Comparison of ENCODE assay signal across 21 mouse cellular contexts in the genomic region with DNA sequence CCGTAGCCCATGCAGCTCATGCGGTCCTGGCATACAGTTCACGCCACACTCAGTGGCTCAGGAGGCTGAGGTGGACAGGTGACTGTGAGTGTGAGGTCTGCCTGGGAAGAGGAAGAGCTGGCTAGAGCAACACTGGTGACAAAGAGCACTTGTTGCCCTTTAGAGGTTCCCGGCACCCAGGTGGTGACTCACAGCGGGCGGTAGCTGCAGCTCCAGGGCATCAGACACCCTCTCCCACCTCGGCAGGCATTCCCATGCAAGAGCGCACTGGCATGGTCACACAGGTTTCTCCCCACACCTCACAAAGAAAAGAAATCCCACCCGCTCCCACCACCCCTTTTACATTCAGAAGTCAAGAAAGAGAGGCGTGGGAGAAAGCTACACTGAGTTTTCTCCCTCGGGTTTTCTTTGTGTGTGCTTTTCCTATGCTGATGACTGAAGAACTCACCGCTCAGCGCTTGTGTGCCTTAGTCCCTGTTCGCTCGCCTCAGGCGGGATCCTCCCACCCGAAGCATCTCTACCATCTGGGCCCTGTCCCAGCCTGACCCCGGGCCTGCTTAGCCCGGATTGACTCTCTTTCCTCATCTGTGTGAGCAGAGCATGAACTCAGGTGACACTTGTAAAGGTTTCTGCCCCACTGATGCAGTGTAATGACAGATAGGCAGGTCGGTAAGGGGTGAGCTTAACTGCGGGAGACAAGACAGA. TPM values are rescaled to one million over a fixed set of nuclear protein-coding genes. Genes with fewer than 3 reads are reported as not detected.
A peak's percentile ranks its signal among the peaks of the same experiment; 100 is the strongest.
DNase-seq lines count a peak whose midpoint lies in the region; ATAC-seq and TF ChIP-seq lines count a peak whose summit lies in the region.
"Had no signal": no experiment of that assay in that cellular context is flagged by ENCODE, and none has a peak within 500 bp of the region (broad histone marks: within the 10 kb centered on the region; RNA-seq: fewer than 3 reads in every experiment).

No protein-coding gene starts in this region.

- H3K9ac ChIP-seq in forebrain, embryonic 16.5 days (replicated peaks; ENCODE audit: low read depth, low read length) = no peak overlapping the region
- H3K9ac ChIP-seq: embryonic facial prominence, embryonic 13.5 days; heart, embryonic 12.5 days; hindbrain, embryonic 14.5 days; intestine, embryonic 15.5 days had no signal

- TF ChIP-seq CTCF in layer of hippocampus, adult 2 months (conservative IDR thresholded peaks at IDR 0.05) = no peak

- peak overlapping the region; percentile 32; the same call in 1 of the 2 replicates for H3K27ac ChIP-seq in layer of hippocampus, adult 2 months
- no peak overlapping the region for H3K27ac ChIP-seq in forebrain, embryonic 16.5 days (ENCODE audit: low read length)
- H3K27ac ChIP-seq: embryonic facial prominence, embryonic 13.5 days; hindbrain, embryonic 10.5 days; hindbrain, embryonic 14.5 days; intestine, embryonic 15.5 days had no signal

- no peak overlapping the region for H3K4me2 ChIP-seq in forebrain, embryonic 16.5 days (ENCODE audit: low read length)
- H3K4me2 ChIP-seq: embryonic facial prominence, embryonic 13.5 days; heart, embryonic 12.5 days; hindbrain, embryonic 14.5 days; intestine, embryonic 15.5 days had no signal

- H3K36me3 ChIP-seq in forebrain, embryonic 16.5 days (ENCODE audit: control insufficient read depth, insufficient read depth) = peaks cover 18% of the 10 kb centered on the region

- DNase-seq in layer of hippocampus, adult 2 months (ENCODE audit: low spot score in 2 of 2) = no peak
- DNase-seq in layer of hippocampus, postnatal 10 days (ENCODE audit: low spot score in 2 of 2) = no peak
- peak; percentile 24 for DNase-seq in ES-CJ7 (ENCODE audit: low read depth, low spot score)
- DNase-seq in brain, adult 2 months (ENCODE audit: low read depth, low spot score) = peak; percentile 56
- DNase-seq in retina, postnatal 7 days (ENCODE audit: low read depth, low spot score) = peak; percentile 56
- DNase-seq in urinary bladder, postnatal 10 days (ENCODE audit: low spot score) = no peak
- no peak for DNase-seq in heart, adult 11 months
- DNase-seq: adrenal gland, postnatal 10 days; cerebellum, adult 11-12 months; cerebellum, adult 9-10 months; cerebellum, postnatal 25 days; gastrocnemius, postnatal 14 days had no signal

- H3K27me3 ChIP-seq in forebrain, embryonic 16.5 days (replicated peaks; ENCODE audit: control insufficient read depth, insufficient read depth, low read length) = no peaks in the 10 kb centered on the region
- H3K27me3 ChIP-seq: CH12.LX; embryonic facial prominence, embryonic 13.5 days; heart, embryonic 12.5 days; intestine, embryonic 15.5 days; Patski had no signal

- WGBS in forebrain, embryonic 16.5 days = 90% methylated on average over 21 of the region's 21 CpGs

- H3K9me3 ChIP-seq in forebrain, embryonic 16.5 days (ENCODE audit: control insufficient read depth, low read length) = no peaks in the 10 kb centered on the region
- H3K9me3 ChIP-seq: embryonic facial prominence, embryonic 13.5 days; heart, embryonic 12.5 days; hindbrain, embryonic 10.5 days; intestine, embryonic 15.5 days had no signal

- no peaks in the 10 kb centered on the region for H3K4me1 ChIP-seq in forebrain, embryonic 16.5 days (replicated peaks; ENCODE audit: control insufficient read depth, insufficient read depth, low read length)
- H3K4me1 ChIP-seq: embryonic facial prominence, embryonic 13.5 days; heart, embryonic 12.5 days; hindbrain, embryonic 10.5 days; intestine, embryonic 15.5 days had no signal

- ATAC-seq in forebrain, embryonic 16.5 days = no peak
- ATAC-seq: forebrain, embryonic 14.5 days; intestine, embryonic 15.5 days; Patski had no signal

- no peak overlapping the region for H3K4me3 ChIP-seq in layer of hippocampus, adult 2 months
- H3K4me3 ChIP-seq in forebrain, embryonic 16.5 days (replicated peaks; ENCODE audit: low read length) = no peak overlapping the region
- H3K4me3 ChIP-seq: embryonic facial prominence, embryonic 13.5 days; heart, embryonic 12.5 days; hindbrain, embryonic 10.5 days; intestine, embryonic 15.5 days had no signal

RNA-seq across cellular contexts. Expression of a gene that starts 45.6 kb away (rescaled TPM):
- total RNA-seq in layer of hippocampus, adult 2 months (2021) = 100 to 1,000 TPM; 280 to 298 TPM
- total RNA-seq in layer of hippocampus, postnatal 10 days (2021) = 100 to 1,000 TPM; 310 to 332 TPM
- 106 and 107 TPM in 2 replicates for polyA plus RNA-seq in forebrain, embryonic 16.5 days (2015; fragmentation: Nextera tagmentation; extraction: Ambion mirVana)

Comparison
In these comparisons a context has a peak if more than half of its experiments do, and no peak if none do; other contexts are left out.
1. DNase-seq: peak in ES-CJ7 (single experiment), brain, adult 2 months (single experiment) and retina, postnatal 7 days (single experiment); none in layer of hippocampus, adult 2 months (0 of 2), layer of hippocampus, postnatal 10 days (0 of 2), urinary bladder, postnatal 10 days (single experiment) and heart, adult 11 months (single experiment).